Mouse (Mus musculus) limb, embryonic 14.5 days (tissue): ENCODE measurements at regions not wholly inside any gene's neighbourhood (a gene's known extent, or its start where the extent isn't known, plus 50 kb on each side); places are given as distances from the start of the nearest gene placed in this dataset.

Source experiments
- ATAC-seq: fragments of 200-750 bp; cut with Nextera tagmentation; 2 replicates; pipeline ENCODE4 v1.8.0; 2017; ENCODE audit warnings: low read depth, moderate number of reproducible peaks, moderate TSS enrichment; ENCODE audit not compliant: low FRiP score
- DNase-seq: peaks from one replicate; pipeline ENCODE4 v3.0.0-alpha.2; 2015; ENCODE audit warnings: low spot score
- H3K27ac ChIP-seq: fragments of 300-500 bp; sonication (generic); replicated peaks from 2 replicates; pipeline ENCODE4 v1.5.1; 2014; ENCODE audit warnings: low read depth, mild to moderate bottlenecking, low read length, moderate library complexity, mixed read lengths
- H3K27me3 ChIP-seq: fragments of 300-500 bp; sonication (generic); 2 replicates; pipeline ENCODE4 v1.6.1; 2014; ENCODE audit warnings: low read length, mixed read lengths; ENCODE audit not compliant: control insufficient read depth, insufficient read depth
- H3K36me3 ChIP-seq: fragments of 300-500 bp; sonication (generic); 2 replicates; pipeline ENCODE4 v1.6.1; 2014; ENCODE audit warnings: mild to moderate bottlenecking, low read length, moderate library complexity, mixed read lengths; ENCODE audit not compliant: control insufficient read depth, insufficient read depth
- H3K4me1 ChIP-seq: fragments of 300-500 bp; sonication (generic); 2 replicates; pipeline ENCODE4 v1.6.1; 2014; ENCODE audit warnings: antibody characterized with exemption, low read length, mixed read lengths; ENCODE audit not compliant: control insufficient read depth, insufficient read depth
- H3K4me2 ChIP-seq: fragments of 300-500 bp; sonication (generic); replicated peaks from 2 replicates; pipeline ENCODE4 v1.6.1; 2014; ENCODE audit warnings: low read depth, mild to moderate bottlenecking, low read length, moderate library complexity; ENCODE audit not compliant: severe bottlenecking
- H3K4me3 ChIP-seq: fragments of 300-500 bp; sonication (generic); replicated peaks from 2 replicates; pipeline ENCODE4 v1.5.1; 2014; ENCODE audit warnings: low read length
- H3K9ac ChIP-seq: fragments of 300-500 bp; sonication (generic); 2 replicates; pipeline ENCODE4 v1.6.1; 2014; ENCODE audit warnings: mild to moderate bottlenecking, low read depth, low read length, moderate library complexity; ENCODE audit not compliant: severe bottlenecking
- H3K9me3 ChIP-seq: fragments of 300-500 bp; sonication (generic); 2 replicates; pipeline ENCODE4 v1.6.1; 2016; ENCODE audit warnings: low read length; ENCODE audit not compliant: control insufficient read depth
- POLR2A ChIP-seq: fragments of 200-500 bp; IDR thresholded peaks from 2 replicates; pipeline ENCODE4 v1.8.0; 2012; ENCODE audit warnings: inconsistent platforms, mild to moderate bottlenecking, moderate library complexity, borderline replicate concordance; ENCODE audit not compliant: insufficient read depth, insufficient read length; ENCODE audit errors: extremely low read depth
- WGBS: fragments of 180-500 bp; shearing (Covaris S2); extraction: QIAGEN DNeasy Blood & Tissue Kit; methylation state at CpG from one replicate; pipeline ENCODE4 v1.1.7; 2014; 5-methylcytosine and 5-hydroxymethylcytosine counted together

DNA sequence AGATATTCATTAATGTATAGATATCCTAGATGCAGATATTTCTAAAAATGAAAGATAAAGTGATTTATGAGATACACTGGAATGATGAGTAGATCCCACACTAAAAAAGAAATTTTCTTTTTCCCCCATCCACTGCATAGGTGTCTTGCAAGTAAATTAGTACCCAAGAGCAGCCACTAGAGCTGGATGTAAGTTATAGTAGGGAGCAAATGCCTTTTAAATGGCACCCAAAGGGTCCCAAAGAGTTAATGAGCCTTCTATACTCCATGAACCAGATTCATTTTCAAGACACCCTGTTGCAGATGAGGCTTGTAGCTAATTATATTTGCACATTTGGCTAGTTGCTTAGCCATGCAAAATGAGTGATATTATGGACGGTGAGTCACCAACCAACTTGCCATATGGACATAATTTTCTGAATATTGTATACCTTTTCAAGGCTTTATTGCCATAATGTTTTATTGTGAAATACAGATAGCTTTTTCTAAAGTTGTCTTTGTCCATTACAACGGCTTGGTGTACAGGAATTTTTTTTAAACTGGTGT is 1686.1 kb upstream of the B3galt2 start:
- no peaks in the 10 kb centered on the region for H3K27me3 ChIP-seq
- no peak overlapping the region for H3K27ac ChIP-seq
- no peak overlapping the region for H3K4me3 ChIP-seq
- no peak overlapping the region for H3K9ac ChIP-seq
- H3K4me2 ChIP-seq, result no peak overlapping the region
- DNase-seq, result no peak
- TF ChIP-seq POLR2A, result no peak
- H3K36me3 ChIP-seq, result no peaks in the 10 kb centered on the region
- H3K4me1 ChIP-seq, result no peaks in the 10 kb centered on the region
- no peaks in the 10 kb centered on the region for H3K9me3 ChIP-seq
- no peak for ATAC-seq
- WGBS, result 64% methylated on average over 2 of the region's 2 CpGs

DNA sequence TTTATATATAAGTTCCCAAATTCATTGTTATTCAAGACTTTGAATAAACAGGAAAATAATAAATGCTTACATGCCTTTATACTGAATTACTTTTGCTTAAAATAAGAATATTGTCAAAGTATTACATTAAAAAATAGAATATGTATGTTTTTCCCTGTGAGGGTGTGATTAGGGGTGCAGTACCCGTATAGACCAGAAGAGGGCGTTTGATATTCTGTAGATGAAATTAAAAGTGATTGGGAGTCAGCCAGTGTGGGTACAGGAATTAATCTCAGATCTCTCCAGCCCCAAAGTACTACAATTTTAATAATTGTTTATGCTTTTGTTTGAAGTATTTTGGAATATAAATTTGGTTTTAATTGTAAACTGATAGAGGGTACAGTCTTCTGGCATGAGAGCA is 1678.7 kb upstream of the B3galt2 start:
- DNase-seq (no peak), ATAC-seq (no peak)
- H3K36me3 ChIP-seq, result no peaks in the 10 kb centered on the region
- 1% methylated on average over 2 of the region's 2 CpGs for WGBS
- no peak overlapping the region for H3K4me2 ChIP-seq
- H3K4me1 ChIP-seq, result no peaks in the 10 kb centered on the region
- TF ChIP-seq POLR2A, result no peak
- H3K4me3 ChIP-seq, result no peak overlapping the region
- H3K27me3 ChIP-seq, result no peaks in the 10 kb centered on the region
- no peak overlapping the region for H3K27ac ChIP-seq
- no peak overlapping the region for H3K9ac ChIP-seq
- H3K9me3 ChIP-seq, result no peaks in the 10 kb centered on the region

DNA sequence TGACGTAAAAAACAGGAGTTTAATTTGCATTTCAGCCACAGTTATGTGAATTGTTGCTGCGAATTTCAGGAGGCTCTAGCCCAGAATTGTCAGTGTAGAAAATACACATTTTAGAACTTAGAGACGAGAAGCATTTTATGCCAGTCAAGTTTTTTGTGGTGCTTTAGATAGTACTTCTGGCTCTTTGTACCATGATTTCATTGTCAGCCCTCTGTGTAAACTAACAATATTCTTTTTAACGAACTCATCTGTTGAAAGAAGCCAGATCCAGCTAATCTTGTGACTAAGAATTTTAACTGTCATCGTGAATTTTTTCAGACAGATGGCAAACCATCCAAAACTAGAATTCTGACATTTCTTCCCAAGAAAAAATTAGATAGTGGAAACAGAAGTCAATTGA is 1672.3 kb upstream of the B3galt2 start:
- Histone ChIP-seq H3K36me3 (no peaks in the 10 kb centered on the region), H3K27me3 (no peaks in the 10 kb centered on the region), H3K4me2 (no peak overlapping the region), H3K9ac (no peak overlapping the region), H3K4me3 (no peak overlapping the region), H3K27ac (no peak overlapping the region), H3K4me1 (no peaks in the 10 kb centered on the region), H3K9me3 (no peaks in the 10 kb centered on the region)
- TF ChIP-seq POLR2A, result no peak
- 76% methylated on average over 5 of the region's 5 CpGs for WGBS
- no peak for DNase-seq
- no peak for ATAC-seq

GRCm38 (mm10) chr1:141974329-141974728 is 1666.1 kb upstream of the B3galt2 start:
- Histone ChIP-seq H3K4me3 (no peak overlapping the region), H3K27me3 (no peaks in the 10 kb centered on the region), H3K36me3 (no peaks in the 10 kb centered on the region), H3K27ac (no peak overlapping the region), H3K4me2 (no peak overlapping the region), H3K9ac (no peak overlapping the region), H3K9me3 (no peaks in the 10 kb centered on the region), H3K4me1 (no peaks in the 10 kb centered on the region)
- DNase-seq (no peak), ATAC-seq (no peak)
- TF ChIP-seq POLR2A, result no peak

GRCm38 (mm10) chr1:141999769-142000168 is 1640.7 kb upstream of the B3galt2 start:
- H3K4me2 ChIP-seq, result no peak overlapping the region
- H3K4me1 ChIP-seq, result no peaks in the 10 kb centered on the region
- no peaks in the 10 kb centered on the region for H3K36me3 ChIP-seq
- no peak overlapping the region for H3K4me3 ChIP-seq
- no peaks in the 10 kb centered on the region for H3K27me3 ChIP-seq
- H3K9me3 ChIP-seq, result no peaks in the 10 kb centered on the region
- TF ChIP-seq POLR2A, result no peak
- H3K9ac ChIP-seq, result no peak overlapping the region
- no peak for ATAC-seq
- H3K27ac ChIP-seq, result no peak overlapping the region
- no peak for DNase-seq

DNA sequence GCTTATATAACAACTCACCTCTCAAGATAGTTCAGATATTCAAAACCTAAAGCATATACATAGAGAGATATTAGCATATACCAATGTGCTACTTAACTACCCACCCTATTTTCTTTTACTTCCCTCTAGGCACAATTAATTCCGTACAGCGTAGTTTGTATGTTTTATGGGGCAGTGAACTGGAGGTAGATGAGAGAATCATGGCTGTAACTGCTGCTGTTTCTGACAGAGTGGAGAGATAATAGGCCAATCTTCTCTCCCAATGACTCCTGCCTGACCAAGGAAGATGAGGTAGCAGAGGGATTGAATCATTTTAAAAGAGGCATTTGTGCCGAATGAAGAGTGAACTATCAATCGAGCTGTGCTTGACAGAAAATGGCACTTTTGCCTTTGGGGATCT is 1640.1 kb upstream of the B3galt2 start:
- TF ChIP-seq POLR2A, result no peak
- H3K9me3 ChIP-seq, result no peaks in the 10 kb centered on the region
- no peaks in the 10 kb centered on the region for H3K4me1 ChIP-seq
- no peaks in the 10 kb centered on the region for H3K36me3 ChIP-seq
- WGBS, result 53% methylated on average over 4 of the region's 4 CpGs
- no peak overlapping the region for H3K9ac ChIP-seq
- DNase-seq (no peak), ATAC-seq (no peak)
- H3K27me3 ChIP-seq, result no peaks in the 10 kb centered on the region
- no peak overlapping the region for H3K4me2 ChIP-seq
- no peak overlapping the region for H3K4me3 ChIP-seq
- no peak overlapping the region for H3K27ac ChIP-seq
